Comparison of ENCODE assay signal across 8 mouse cellular contexts in genomic region chr12:112875225-112876013, GRCm38 (mm10). TPM values are rescaled to one million over a fixed set of nuclear protein-coding genes. Genes with fewer than 3 reads are reported as not detected.
DNase-seq lines count a peak whose midpoint lies in the region; ATAC-seq lines count a peak whose summit lies in the region.

No protein-coding gene starts in this region.

- ATAC-seq in hindbrain, embryonic 16.5 days: peak; percentile 71

- WGBS in hindbrain, embryonic 16.5 days: 25% methylated on average over 16 of the region's 16 CpGs

- H3K4me1 ChIP-seq in hindbrain, embryonic 16.5 days (ENCODE audit: control insufficient read depth, insufficient read depth, low read depth, low read length): peaks cover 22% of the 10 kb centered on the region

- H3K27ac ChIP-seq in hindbrain, embryonic 16.5 days (ENCODE audit: low read depth, low read length): no peak overlapping the region

- H3K9ac ChIP-seq in hindbrain, embryonic 16.5 days (ENCODE audit: low read depth, low read length): no peak overlapping the region

- peak; percentile 81 for DNase-seq in T-cell, adult 2 months (ENCODE audit: low spot score)
- DNase-seq in cerebellum, postnatal 25 days: peak; percentile 94 to 97
- DNase-seq in frontal cortex, postnatal 36 days (ENCODE audit: low spot score in 2 of 2): peak; percentile 86
- peak; percentile 59 for DNase-seq in left cerebral cortex, adult 11 months (ENCODE audit: low spot score)
- DNase-seq in lung, postnatal 36 days: peak; percentile 97
- peak; percentile 94 for DNase-seq in retina, embryonic 14.5 days (ENCODE audit: low spot score)
- DNase-seq in thymus, postnatal 36 days: peak; percentile 86 to 90

- peaks cover 53% of the 10 kb centered on the region for H3K27me3 ChIP-seq in hindbrain, embryonic 16.5 days (replicated peaks; ENCODE audit: control insufficient read depth, insufficient read depth, low read length)

- H3K36me3 ChIP-seq in hindbrain, embryonic 16.5 days (ENCODE audit: control insufficient read depth, insufficient read depth, low read length): no peaks in the 10 kb centered on the region

- no peak overlapping the region for H3K4me3 ChIP-seq in hindbrain, embryonic 16.5 days (ENCODE audit: low read length)

- H3K4me2 ChIP-seq in hindbrain, embryonic 16.5 days (ENCODE audit: low read length): no peak overlapping the region

- H3K9me3 ChIP-seq in hindbrain, embryonic 16.5 days (ENCODE audit: control insufficient read depth, low read length): no peaks in the 10 kb centered on the region

RNA-seq across cellular contexts. Expression of gene Gpr132, which starts 7.4 kb away (rescaled TPM):
- polyA plus RNA-seq in hindbrain, embryonic 16.5 days (2015; fragmentation: Nextera tagmentation; extraction: Ambion mirVana): 0.08 TPM in 1 of 2 replicates, not detected in the other

RNA-seq across cellular contexts. Expression of gene Cdca4, which starts 46.2 kb away (rescaled TPM):
- 31.3 and 36.7 TPM in 2 replicates for polyA plus RNA-seq in hindbrain, embryonic 16.5 days (2015; fragmentation: Nextera tagmentation; extraction: Ambion mirVana)

RNA-seq across cellular contexts. Expression of gene Jag2, which starts 54.2 kb away (rescaled TPM):
- 10.7 and 11.1 TPM in 2 replicates for polyA plus RNA-seq in hindbrain, embryonic 16.5 days (2015; fragmentation: Nextera tagmentation; extraction: Ambion mirVana)
